Mouse (Mus musculus) lung, adult 2 months (tissue): ENCODE data around the gene Zmiz2. TPM values are rescaled to one million over a fixed set of nuclear protein-coding genes. Genes with fewer than 3 reads are reported as not detected.

Experiments used
- DNase-seq: peaks from one replicate; pipeline ENCODE4 v3.0.0; 2022
- H3K4me1 ChIP-seq: fragments of 200-500 bp; 2 replicates; pipeline ENCODE4 v1.6.1; 2011; ENCODE audit warnings: low read length; ENCODE audit not compliant: control insufficient read depth, insufficient read depth
- H3K4me3 ChIP-seq: fragments of 200-500 bp; replicated peaks from 2 replicates; pipeline ENCODE3; 2011; ENCODE audit warnings: low read depth, mild to moderate bottlenecking, control low read depth, low read length; ENCODE audit errors: extremely low read depth
- CTCF ChIP-seq: fragments of 200-500 bp; IDR thresholded peaks from 2 replicates; pipeline ENCODE4 v1.5.1; 2011; ENCODE audit warnings: mild to moderate bottlenecking, low read length, control low read depth; ENCODE audit not compliant: insufficient read depth
- POLR2A ChIP-seq: fragments of 200-500 bp; IDR thresholded peaks from 2 replicates; pipeline ENCODE4 v1.6.1; 2011; ENCODE audit warnings: low read depth, mild to moderate bottlenecking, control low read depth, low read length, borderline replicate concordance; ENCODE audit errors: extremely low read depth
- WGBS: fragments of 180-500 bp; shearing (Covaris S2); methylation state at CpG from one replicate; pipeline ENCODE4 v1.1.7; 2018; 5-methylcytosine and 5-hydroxymethylcytosine counted together
- polyA plus RNA-seq: library from polyadenylated mRNA; depleted of rRNA; stranded (reverse); fragments of >200 nt; gene quantifications from 2 replicates; pipeline ENCODE4 v1.2.3, GENCODE M21; 2012; rRNA removed

Zmiz2 gene
- 50.3 and 58.5 TPM in 2 replicates for polyA plus RNA-seq

DNA sequence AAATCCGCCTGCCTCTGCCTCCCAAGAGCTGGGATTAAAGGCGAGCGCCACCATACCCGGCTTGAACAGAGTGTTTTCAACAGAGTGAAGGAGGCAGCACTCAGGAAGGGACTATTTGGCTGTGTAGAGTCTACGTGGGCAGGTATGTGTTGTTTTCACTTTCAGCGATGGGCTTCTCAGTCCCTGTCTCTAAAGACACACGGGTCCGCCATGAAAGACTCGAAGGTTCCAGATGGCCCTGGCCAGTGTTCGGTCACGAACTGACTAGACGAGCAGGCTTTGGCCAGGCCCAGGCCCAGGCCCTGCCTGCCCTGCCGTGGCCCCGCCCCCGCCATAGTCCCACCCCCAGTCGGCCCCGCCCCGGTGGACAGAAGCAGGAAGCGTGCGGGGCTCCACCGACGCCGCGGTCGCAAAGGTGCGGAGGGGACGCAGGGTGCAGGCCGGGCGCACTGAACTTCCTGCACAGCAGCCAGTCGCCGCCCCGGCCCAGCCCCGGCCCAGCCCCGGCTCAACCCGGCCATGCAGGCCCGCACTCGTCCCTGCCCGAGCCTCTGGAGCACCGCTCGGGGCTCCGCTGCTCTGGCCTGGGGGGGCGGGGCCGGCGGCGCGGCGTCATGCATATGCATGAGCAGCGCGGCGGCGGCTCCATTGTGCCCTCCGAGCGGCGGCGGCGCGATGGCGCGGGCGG, at the start of gene Zmiz2:
Gene Zmiz2, plus strand, starts transcription at position 349 of the 688 bp plus-strand sequence.
- 6% methylated on average over 58 of the region's 60 CpGs for WGBS
- Histone ChIP-seq H3K4me3 (peak within 1 kb of the TSS; percentile 93), H3K4me1 (peaks cover 9% of the 10 kb centered on the region; the same call in 1 of the 2 replicates)
- TF ChIP-seq CTCF: no peak
- peak; percentile 88 for TF ChIP-seq POLR2A
- peak; percentile 93 for DNase-seq

DNA sequence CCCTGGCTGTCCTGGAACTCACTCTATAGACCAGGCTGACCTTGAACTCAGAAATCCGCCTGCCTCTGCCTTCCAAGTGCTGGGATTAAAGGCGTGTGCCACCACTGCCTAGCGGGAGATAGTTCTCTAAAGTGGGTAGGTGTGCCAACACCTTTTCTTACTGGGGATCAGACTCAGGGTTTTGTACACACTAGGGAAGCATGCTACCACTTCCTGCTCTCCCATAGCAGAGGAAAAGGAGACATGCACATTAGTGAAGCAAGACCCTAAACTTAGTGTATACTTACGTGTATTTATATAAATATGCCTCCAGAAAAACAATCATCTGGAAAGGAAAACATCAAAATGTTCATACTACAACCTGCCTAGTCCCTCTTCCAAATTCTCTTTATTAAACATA, 42.9 kb upstream of the Zmiz2 start:
- TF ChIP-seq CTCF: no peak
- TF ChIP-seq POLR2A: no peak
- Histone ChIP-seq H3K4me1 (no peaks in the 10 kb centered on the region), H3K4me3 (no peak overlapping the region)
- WGBS: 94% methylated on average over 4 of the region's 4 CpGs
- no peak for DNase-seq

DNA sequence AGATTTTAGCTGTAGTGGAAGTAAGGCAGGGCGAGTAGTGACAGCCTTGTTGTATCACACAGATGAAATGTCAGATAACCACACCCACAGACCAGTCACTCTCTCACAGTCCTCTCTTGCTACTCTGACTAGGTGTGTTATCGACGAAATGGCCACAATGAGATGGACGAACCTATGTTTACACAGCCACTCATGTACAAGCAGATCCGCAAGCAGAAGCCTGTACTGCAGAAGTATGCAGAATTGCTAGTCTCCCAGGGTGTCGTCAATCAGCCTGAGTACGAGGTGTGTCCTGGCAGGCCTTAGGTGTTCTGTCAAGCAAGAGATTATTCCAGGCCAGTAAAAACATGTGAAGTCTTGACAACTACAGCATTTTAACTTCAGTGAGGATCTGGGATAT, 41.9 kb upstream of the Zmiz2 start:
- Histone ChIP-seq H3K4me1 (no peaks in the 10 kb centered on the region), H3K4me3 (no peak overlapping the region)
- 77% methylated on average over 7 of the region's 7 CpGs for WGBS
- no peak for DNase-seq
- TF ChIP-seq CTCF (no peak), POLR2A (no peak)

DNA sequence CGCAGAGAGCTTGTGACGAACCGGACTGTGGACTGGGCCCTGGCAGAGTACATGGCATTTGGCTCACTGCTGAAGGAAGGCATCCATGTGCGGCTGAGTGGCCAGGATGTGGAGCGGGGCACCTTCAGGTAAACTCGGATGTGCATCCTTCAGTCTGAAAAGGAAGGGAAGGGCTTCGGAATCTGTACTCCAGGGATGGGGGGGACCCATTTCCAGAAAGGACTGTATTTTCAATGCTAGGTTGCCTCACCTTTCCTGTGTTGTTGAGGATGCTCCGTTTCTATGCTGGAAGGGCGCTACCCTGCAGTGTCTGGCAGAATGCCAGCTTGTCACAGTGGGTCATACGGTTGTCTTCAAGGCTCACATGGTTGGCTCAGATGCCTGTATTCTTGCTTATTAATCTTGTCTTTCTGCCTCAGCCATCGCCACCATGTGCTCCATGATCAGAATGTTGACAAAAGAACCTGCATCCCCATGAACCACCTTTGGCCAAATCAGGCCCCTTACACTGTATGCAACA, 40.1 kb upstream of the Zmiz2 start:
- DNase-seq: no peak
- 84% methylated on average over 11 of the region's 11 CpGs for WGBS
- no peak for TF ChIP-seq CTCF
- no peak for TF ChIP-seq POLR2A
- no peak overlapping the region for H3K4me3 ChIP-seq
- no peaks in the 10 kb centered on the region for H3K4me1 ChIP-seq

DNA sequence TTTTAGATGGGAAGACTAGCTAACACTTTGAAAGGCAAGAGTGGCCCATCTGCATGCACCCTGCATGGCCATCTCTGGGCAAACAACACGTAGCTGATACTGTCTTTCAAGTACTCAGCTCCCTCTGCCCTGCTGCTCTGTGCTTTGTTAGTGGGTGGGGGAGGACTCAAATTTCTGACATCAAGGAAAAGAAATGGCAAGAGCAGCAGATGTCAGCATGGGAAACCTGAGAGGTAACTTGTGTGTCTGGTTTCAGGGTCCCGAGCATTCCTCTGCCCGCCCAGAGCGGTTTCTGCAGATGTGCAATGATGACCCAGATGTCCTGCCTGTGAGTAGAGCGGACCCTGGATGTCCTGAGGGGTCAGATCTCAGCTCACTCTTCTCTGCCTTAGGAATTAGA, 39.3 kb upstream of the Zmiz2 start:
- 97% methylated on average over 5 of the region's 5 CpGs for WGBS
- no peaks in the 10 kb centered on the region for H3K4me1 ChIP-seq
- no peak for DNase-seq
- no peak overlapping the region for H3K4me3 ChIP-seq
- TF ChIP-seq POLR2A: no peak
- TF ChIP-seq CTCF: no peak

DNA sequence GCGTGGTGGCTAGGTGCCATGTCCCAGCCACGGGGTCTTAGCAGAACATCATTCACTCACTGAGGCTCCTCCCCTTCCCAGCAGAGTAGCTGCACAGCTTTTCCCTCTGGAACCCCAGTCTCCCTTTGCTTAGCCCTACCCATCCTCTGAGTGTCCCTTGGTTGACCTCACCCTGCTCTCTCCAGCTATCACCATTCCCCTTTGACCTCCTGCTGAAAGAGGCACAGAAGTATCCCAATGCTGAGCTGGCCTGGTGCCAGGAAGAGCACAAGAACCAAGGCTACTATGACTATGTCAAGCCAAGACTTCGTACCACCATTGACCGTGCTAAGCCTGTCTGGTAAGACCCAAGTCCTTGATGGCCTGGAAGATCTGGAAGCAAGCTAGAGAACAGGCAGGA, 33.8 kb upstream of the Zmiz2 start:
- DNase-seq: no peak
- no peak overlapping the region for H3K4me3 ChIP-seq
- TF ChIP-seq POLR2A (no peak), CTCF (no peak)
- H3K4me1 ChIP-seq: no peaks in the 10 kb centered on the region
- 83% methylated on average over 4 of the region's 4 CpGs for WGBS

DNA sequence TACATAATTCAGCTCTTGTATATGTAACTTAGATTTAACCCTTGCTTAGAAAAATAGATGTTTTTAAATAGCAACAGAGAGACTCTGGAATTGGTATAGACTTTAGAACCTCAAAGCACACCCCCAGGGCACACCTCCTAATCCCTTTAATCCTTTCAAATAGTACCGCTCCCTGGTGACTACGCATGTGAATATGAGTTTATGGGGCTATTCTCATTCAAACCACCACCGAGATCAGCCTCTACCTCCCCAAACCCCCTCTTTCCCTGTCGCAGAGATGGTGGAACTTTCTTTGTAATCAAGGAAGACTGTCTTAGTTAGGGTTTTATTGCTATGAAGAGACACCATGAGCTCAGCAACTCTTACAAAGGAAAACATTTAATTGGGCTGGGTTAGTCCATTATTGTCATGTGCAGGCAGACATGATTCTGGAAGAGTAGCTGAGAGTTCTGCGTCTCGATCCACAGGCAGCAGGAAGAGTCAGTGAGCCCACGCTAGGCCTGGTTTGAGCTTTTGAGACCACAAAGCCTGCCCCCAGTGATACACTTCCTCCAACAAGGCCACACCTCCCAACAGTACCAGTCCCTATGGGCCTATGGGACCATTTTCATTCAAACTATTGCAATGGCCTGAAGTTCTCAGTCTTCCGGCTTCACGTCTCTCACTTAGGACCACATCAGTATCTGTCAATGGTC, 24.1 kb upstream of the Zmiz2 start:
- DNase-seq: no peak
- Histone ChIP-seq H3K4me1 (no peaks in the 10 kb centered on the region), H3K4me3 (no peak overlapping the region)
- TF ChIP-seq POLR2A: no peak
- no peak for TF ChIP-seq CTCF
- 93% methylated on average over 9 of the region's 9 CpGs for WGBS

DNA sequence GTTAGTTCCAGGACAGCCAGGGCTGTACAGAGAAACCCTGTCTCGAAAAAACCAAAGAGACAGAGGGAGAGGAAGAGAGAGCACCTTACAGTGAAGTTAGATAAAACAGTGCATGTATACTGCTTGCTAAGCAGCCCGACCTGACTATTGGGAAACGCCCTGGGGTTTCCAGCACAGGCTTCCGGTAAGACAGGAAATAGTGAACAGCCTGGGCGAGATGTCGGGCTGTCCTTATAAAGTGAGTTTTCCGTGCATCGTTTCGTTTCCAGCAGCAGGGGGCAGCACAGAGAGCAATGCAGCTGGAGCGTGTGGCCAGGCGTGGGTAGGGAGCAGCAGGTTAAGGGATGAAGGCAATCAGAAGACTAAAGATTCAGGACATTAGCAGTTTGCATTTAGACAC, 23.0 kb upstream of the Zmiz2 start:
- WGBS: 7% methylated on average over 11 of the region's 11 CpGs

DNA sequence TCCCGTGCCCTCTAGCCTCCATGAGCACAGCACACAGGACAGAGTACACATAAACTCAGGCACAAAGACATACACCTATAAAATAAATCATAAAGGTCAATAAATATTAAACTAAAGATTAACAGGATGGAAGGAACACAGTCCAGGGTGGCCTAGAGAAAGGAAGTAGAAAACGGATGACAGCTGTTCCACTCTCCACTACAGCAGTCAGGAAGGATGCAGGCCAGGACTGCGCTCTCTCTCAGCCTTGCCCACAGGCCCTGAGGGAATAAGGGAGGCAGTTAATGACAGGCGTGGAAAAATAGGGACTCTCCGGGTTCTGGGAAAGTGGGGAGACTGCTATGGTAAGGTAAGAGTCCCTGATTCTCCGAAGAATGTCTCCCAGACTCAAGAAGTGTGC, 22.4 kb upstream of the Zmiz2 start:
- H3K4me3 ChIP-seq: no peak overlapping the region
- TF ChIP-seq POLR2A (no peak), CTCF (no peak)
- WGBS: 69% methylated on average over 6 of the region's 6 CpGs
- no peaks in the 10 kb centered on the region for H3K4me1 ChIP-seq
- DNase-seq: no peak

More for the DNA sequence above, 23.0 kb upstream of the Zmiz2 start:
- no peaks in the 10 kb centered on the region for H3K4me1 ChIP-seq
- DNase-seq: peak; percentile 55
- TF ChIP-seq CTCF (peak; percentile 88), POLR2A (no peak)
- H3K4me3 ChIP-seq: no peak overlapping the region
